Mouse (Mus musculus): ENCODE measurements at regions not wholly inside any gene's neighbourhood (a gene's known extent, or its start where the extent isn't known, plus 50 kb on each side); places are given as distances from the start of the nearest gene placed in this dataset.

DNA sequence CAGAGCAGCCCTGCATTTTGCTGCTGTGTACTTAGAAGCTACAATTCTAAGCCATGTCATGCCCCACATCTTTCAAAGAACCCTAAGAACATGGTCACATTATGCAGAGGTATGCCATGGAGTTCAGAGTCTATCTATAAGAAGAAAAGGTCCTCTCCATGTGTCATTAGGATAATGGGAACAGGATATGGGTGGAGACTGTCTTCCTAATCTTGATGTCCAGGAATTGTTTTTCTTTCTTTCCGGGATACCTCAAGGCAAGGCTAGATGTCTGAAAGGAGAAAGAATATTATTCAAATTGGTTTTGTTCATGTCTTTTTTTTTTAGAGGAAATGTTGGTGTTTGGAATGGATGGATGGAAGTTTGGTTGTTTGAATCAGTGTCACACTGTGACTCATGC, 477.3 kb upstream of the Gm26657 start:
- DNase-seq (ENCODE audit: low spot score): no peak

DNA sequence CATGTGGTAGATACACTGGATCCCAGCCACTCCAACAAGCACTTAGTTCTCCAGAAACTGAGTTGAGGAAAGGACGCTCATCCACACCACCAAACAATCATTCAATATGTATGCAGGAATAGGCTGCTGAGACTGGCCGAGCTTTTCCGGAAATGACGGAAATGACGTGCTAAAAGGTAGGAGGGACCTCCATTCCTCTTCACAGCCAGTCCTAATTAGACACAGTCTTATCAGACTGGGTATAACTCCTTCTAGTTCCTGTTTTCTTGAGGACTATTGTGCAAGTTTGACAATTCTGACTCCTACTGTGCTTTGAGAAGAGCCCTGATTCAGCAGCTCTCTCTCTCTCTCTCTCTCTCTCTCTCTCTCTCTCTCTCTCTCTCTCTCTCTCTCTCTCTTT, 477.9 kb upstream of the Gm26657 start:
- no peak for DNase-seq (ENCODE audit: low spot score)

DNA sequence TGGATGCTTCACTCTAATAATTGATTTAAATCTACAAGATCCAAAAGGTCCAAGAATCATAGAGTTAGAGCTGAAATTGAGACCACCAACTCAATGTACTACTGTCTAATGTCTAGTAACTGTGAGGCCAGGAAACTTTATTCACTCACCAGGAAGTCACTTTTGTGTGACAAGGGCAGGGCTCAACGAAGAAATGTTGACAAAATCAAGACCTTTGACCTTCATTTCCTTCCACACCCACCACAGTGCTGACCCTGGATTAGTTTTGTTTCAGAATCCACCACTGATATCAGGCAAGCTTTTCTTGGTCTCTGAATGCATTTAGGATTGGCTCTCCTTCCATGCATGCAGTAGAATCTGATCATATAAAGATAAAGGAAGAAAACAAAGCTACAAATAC, 487.5 kb upstream of the Gm26657 start:
- no peak for DNase-seq (ENCODE audit: low spot score)

DNA sequence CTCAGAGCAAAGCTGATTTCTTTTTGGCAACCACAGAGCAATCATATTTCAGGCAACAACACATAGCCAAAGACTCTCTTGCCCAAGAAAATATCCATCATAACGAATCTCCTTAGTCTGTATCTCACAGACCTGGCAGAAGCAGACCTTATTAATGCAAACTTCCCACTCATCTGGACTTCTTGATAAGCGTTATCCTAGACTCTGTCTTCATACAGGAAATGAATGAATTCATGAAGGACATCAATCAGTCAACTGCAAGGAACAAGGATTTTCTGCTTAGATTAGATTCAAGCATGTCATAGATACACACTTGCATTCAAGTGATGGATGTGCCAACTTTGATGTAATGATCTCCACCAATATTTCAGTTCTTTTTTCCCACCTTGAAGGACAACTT, 488.1 kb upstream of the Gm26657 start:
- DNase-seq (ENCODE audit: low spot score): no peak

DNA sequence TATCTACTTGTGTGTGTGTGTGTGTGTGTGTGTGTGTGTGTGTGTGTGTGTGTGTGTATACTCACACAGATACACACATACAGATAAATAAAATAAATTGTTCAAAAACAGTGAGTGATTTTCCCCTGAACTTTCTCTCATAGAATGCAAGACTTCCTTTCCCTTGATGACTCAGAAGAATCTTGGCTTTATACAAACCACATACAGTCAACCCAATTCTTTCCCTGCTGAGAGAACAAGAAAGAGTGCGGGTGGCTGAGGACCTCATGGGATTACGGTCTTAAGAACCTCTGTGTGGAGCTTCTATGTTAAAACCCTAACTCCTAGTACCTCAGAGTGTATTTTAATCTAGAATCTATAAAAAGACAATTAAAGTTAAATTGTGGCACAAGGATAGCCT, 489.3 kb upstream of the Gm26657 start:
- no peak for DNase-seq (ENCODE audit: low spot score)

DNA sequence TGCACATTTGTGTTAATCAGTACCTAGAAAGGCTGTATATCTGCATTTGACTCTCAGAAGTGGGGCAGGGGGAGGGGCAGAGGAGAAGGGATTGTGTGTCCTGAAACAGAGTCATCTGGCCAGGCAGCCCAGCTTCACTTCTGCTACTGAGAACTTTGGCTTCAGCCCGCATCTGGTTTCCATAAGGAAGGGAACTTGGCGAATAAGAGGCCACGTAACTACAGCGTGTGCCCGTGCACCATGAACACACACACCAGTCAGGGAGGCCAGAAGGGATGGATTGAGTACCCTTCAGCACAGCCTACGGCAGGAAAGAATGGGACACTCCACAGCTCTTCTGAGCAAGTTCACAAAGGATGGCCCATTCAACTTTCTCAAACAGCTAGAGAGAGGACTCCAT, 496.0 kb upstream of the Gm26657 start:
- no peak for DNase-seq (ENCODE audit: low spot score)

DNA sequence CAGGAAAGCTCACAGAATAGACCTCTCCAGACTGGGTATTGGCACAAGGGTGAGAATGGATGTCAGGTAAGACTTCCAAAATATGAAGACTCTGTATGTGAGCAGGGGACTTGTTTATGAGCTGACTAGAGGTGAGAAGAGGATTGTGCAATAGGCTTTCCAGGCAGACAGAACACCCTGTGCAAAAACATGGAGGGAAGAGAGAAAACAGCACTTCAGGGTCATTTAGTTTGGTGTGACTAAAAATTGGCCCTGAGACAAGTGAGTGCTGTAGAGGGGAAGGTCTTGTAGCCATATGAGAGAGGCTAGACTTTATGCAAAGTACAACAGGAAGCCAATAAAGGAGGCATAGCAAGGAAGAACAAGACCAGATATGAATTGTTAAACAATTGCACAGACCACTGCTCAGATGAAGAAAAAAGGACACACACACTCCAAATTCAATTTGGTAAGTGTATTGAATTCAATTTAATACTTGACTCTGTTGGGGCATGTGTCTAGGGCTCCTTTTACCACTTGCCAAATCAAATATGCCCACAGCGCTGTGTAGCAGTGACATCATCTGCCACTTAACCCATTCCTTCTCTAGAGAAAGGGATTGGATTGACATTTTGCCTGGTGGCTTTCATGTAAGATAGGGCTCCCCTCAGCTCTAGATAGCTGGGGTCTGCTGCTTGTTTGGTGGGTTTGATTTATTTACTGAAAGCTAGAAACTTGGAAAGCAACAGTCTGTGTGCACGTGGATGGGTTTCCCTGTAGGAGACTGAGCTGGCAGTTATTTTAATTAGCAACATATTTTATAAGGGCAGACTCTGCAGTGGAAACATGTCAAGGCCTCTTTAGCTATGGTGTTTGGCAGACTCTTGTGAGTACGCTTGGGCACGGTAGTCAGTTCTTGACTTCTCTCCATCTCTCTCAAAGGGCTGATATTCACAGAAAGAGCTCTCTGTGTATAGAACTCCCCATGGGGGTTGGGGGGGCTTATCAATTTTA, 501.1 kb upstream of the Gm26657 start:
- DNase-seq (ENCODE audit: low spot score): no peak

DNA sequence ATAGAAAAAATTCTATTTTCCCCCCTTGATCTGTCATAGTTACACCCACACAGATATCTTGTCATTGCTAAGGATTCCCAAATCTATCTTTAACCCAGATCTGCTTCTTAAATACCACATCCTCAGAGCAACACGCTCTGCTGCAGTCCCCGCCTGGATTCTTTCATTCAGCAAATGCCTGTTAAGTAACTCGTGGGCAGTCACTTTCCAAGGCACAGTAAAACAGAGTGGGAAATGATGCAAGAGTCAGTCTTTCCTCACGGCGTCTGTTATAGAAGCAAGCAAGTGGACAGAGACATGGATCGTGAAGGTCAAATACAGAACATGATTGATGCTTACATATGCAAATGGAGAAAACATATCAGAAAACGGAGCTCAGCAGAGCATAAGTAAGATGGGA, 508.5 kb upstream of the Gm26657 start:
- no peak for DNase-seq (ENCODE audit: low spot score)

DNA sequence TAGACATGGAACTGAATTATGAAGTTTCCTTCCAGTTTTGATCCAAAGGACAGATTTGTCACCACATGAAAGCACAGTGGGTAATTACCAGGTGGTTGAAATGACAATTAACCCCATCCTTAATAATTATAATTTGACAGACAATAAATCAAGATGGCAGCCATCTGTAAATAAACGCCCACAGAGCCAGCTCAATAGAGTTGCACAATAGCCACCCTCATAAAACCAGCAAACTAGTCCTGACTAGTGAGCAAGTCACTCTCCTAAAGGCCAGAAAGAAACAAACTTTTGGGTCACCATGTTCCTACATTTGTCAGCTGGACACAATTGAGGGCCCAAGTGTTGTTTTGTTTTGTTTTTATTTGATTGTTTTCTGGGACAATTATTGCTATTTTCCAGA, 509.4 kb upstream of the Gm26657 start:
- no peak for DNase-seq (ENCODE audit: low spot score)

DNA sequence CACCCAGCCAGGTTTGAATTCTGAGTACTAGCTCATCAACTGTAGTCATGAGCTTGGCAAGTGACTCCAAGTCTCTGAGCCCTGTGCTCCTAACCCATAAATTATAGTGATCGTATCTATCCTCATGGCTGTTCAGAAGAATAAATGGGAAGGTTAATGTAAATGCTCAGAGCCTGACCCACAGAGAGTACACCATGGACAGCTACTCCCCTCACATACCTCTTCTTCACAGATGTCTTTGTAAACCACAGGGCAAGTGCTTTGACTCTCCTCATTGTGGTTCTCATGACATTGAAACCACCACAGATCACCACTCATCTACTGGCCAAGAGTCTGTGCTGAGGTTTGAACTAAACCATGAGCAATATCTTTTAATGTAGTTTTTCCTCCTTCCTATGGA, 513.4 kb upstream of the Gm26657 start:
- no peak for DNase-seq (ENCODE audit: low spot score)

DNA sequence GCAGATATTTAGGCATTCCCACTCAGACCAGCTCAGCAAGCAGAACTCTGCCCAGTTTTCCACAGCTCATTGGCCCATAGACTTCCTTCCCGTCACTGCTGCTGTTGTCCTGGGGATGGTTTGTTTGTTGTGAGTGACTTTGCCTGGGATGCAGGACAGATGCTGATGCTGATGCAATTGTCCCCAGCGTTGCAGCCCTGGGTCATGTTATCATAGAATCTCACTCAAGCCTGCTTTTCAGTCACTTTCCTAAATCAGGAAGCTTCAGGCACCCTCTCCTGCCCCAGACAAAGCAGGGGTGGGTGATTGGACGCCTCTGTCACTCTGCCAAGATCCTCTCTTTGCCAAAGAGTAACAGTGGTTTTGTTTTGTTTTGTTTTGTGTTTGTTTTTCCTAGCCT, 515.3 kb upstream of the Gm26657 start:
- no peak for DNase-seq (ENCODE audit: low spot score)

DNA sequence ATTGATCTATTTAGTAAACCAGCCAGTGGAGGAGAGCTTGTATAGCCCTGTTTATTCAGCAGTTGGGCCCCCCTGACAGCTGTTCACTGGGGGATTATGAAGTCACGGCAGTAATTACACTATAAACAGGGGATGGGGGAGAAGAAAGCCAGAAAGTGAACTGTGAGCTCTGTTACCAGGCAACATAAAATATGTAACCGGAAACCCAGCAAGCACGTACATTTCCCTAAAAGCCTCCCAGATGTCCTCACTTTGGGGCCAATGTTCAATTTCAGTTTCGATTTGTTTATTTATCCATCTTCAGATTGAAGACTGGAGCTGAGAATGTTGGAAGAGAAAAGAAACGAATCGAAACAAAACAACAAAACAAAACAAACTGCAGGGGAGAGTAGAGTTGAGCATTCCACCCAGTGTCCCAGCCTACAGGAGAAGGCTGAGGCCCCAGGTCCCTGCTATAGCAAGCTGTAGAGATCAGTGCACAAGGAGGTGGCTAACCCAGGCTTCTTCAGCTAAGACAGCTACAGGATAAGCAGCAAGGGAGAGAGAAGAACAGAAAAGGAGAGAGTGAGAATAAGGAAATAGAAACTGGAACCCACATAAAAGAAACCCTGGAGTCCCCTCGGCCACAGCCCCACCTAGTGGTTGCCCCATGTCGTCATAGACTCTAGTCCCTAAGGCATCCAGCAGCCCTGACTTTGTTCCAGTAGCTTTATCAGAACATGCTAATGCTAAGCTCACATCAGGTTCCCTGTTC, 517.7 kb upstream of the Gm26657 start:
- DNase-seq (ENCODE audit: low spot score): no peak

DNA sequence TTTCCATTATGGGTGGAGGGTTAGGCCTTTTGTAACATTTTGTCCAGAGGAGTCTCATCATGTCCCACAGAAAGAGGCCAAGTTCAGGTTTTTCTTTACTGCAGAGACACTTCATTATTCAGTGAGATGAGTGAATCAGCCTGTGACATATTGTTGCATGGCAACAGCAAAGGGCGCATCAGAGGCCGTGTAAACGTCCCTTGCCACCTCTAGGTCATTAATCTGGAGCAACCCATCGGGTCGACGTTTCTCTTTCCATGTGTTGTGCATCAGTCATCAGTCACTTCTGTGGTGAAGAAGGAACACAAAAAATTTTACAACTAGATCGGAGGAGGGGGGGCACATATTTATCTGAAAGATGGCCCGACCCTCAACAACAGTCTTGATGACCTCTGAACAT, 519.3 kb upstream of the Gm26657 start:
- DNase-seq (ENCODE audit: low spot score): no peak

DNA sequence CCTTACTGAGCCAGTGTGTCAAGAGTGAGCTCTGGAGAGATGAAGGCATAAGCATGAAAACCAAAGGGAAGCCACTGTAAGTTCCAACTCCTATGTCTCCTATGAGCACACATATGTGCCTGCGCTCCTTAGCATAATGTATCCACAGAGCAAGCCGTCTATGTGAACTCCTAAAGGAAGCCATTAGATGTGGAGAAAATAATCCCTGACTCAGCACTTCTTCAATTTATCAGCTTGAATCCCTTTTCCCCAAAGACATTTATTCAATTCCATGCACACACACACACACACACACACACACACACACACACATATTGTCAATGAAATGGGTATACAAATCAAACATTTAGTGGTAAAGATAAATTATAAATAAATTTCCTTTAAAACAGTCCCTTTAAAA, 530.4 kb upstream of the Gm26657 start:
- DNase-seq (ENCODE audit: low spot score): no peak

DNA sequence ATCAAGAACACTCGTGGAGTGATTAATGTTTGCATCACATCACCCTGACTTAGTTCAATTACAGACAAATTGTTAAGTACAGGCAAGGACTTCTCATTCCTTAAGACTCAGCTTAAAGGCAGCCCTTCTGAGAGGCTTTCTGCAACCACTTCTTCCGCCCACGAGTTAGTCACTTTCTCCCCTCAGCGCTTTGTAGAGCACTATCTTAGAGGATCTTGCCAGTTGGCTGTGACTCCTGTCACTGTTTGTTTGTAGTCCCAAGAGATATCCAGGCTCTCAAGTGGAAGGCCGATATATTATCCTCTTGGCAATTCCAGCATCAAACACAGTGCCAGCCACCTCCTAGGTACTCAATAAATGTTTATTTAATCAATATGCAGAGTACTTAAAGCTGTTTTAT, 532.1 kb upstream of the Gm26657 start:
- DNase-seq (ENCODE audit: low spot score): no peak

DNA sequence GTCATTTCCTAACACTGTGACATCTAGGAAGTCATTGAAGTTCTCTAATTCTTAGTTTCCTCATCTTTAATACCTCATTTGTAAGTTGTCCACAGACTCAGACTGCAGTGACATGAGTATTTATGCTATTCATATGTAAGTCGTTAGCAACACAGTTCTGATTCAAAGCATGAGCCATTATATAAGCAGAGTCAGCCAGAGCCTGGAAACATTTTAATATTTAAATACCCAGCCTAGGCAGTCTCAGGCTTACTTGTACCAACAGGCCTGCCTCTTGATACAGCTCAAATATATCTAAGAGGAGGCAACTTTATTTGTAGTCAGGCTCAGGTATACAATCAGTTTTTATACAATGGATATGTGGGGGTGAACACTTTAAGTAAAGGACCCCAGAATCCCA, 534.8 kb upstream of the Gm26657 start:
- DNase-seq (ENCODE audit: low spot score): no peak

DNA sequence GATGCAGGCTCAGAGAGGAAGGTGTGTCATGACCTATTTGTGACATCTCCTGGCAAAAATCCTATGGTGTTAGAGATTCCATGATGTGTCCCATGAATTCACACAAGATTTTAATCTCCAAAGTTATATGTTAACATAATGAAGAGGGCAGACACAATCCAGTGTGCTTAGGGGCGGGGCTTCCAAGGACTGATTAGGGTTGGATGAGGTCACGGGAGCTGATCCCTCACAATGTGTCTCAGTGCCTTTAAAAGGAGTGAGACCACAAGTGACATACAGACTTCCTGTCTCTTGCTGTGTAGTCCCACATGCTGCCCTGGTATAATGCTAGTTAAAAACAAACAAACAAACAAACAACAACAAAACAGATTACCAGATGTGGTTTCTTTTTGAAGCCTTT, 546.5 kb upstream of the Gm26657 start:
- DNase-seq (ENCODE audit: low spot score): no peak

DNA sequence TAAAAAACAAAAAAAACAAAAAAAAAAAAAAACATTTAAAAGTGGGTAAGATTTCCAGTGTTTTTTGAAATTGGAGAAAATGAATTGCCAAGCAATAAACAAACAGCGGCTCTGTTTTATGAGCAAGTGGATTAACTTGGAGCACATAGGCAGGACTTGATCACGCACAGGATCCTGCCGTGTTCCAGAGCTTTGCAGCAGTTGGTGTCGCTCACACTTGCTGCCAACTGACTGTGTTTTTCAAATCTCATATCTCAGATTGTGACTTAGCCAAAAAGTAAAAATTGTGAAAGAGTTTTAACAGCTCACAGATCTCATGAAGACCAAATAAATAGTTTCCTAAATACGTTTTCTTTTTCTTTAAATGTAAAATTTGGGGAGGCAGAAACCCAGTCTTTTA, 547.4 kb upstream of the Gm26657 start:
- no peak for DNase-seq (ENCODE audit: low spot score)

DNA sequence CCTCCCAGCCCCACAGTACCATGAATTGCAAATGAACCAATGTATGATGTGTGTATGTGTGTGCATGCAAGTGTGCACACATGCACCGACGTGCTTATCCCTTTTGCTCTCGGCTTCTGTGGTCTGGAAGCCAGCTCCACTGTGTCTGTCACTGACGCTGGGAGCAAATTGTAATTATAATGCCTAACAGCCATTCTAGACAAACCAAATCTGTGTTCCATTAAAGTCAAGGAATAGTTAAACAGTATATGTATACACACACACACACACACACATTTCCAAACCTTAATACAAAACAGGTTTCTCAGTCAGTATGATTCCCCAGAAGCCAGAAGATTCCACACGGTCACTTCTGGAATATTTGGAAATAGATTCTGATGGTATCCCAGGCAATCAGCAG, 560.3 kb upstream of the Gm26657 start:
- DNase-seq (ENCODE audit: low spot score): no peak

DNA sequence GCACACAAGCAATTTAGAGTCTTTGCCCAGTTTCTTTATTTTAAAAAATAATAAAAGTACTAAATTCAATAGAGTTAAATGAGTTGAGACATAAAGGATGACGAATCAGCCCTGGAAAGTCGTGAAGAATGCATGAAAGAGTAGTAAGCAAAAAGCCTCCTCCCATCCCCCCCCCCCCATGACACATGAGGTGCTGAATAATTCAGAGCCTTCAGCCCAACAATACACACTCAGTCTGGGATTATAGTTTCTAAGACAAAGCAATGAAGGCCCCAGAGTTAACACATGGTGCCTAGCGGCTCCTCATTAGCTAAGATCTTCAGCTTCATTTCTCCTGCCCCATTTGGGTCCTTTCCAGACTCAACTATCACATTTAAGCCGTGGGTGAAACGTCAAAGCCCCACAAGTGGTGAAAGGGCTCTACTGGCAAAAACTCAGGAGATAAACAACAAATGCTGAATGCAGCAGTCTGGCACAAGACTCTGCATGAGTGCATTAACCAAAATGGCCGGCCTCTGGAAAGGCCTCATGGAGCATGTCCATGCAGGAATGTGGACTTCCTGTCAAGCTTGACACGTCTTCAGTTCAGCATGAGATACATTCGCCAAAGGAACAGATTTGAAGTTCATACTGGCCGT, 560.9 kb upstream of the Gm26657 start:
- no peak for DNase-seq (ENCODE audit: low spot score)

DNA sequence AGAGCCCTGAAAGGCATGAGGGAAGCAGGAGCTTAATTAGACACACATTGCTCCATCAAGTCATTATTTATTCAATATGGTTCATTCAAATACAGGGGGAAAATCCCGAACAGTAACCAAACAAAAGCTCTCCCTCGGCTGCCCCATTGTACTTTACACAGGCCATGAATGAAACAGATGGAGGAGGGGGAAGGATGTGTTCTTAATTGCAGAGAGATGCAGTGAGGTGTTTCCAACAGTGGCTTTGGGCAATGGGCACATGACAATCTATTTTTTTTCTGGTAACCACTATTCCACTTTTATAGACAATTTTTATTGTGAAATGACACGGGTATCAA, 578.6 kb upstream of the Gm26657 start:
- no peak for DNase-seq (ENCODE audit: low spot score)

DNA sequence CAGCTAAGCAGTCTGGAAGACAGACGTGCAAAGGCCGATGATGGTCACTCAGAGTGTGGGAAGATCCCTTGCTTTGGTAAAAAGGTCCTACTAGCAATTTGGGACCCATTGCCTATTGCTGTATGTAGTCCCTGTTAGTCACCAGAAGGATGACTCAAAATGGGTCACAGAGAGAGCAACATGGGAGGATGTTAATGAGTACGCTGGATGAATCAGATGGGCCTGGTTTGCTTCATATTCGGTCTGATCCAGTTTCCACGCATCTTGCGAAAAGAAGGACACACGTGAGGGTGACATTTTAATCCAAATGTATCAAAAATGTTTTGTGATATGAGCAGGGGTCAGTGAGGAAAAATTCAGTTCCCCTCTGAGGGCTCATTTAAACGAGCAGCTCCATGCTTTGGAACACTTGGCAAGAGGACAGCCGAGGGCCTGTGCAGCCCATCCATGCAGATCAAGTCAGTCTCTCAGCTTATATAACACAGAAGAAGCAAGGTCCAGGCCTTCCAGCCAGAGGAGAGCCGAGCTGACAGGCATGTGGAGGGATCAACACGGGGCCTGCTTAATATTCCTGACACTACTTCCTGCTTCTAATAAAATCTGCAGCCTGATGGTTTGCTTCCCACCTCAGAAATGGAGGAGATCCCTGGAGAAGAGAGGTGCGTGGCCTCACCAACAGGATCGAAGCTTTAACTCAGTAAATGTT, 579.2 kb upstream of the Gm26657 start:
- no peak for DNase-seq (ENCODE audit: low spot score)
